Mouse (Mus musculus) embryonic fibroblast, embryonic 13.5 days (primary cell): ENCODE data around the gene Taf8. TPM values are rescaled to one million over a fixed set of nuclear protein-coding genes. Genes with fewer than 3 reads are reported as not detected.
A peak's percentile ranks its signal among the peaks of the same experiment; 100 is the strongest.

Experiments
- H3K27ac ChIP-seq: 2 replicates; pipeline ENCODE4 v1.5.1; 2012; ENCODE audit warnings: low read length, control low read depth, inconsistent platforms; ENCODE audit not compliant: insufficient read depth
- H3K4me1 ChIP-seq: 2 replicates; pipeline ENCODE4 v1.6.1; 2011; ENCODE audit warnings: low read length; ENCODE audit not compliant: control insufficient read depth, insufficient read depth
- H3K4me3 ChIP-seq: 2 replicates; pipeline ENCODE4 v1.5.1; 2011; ENCODE audit warnings: mild to moderate bottlenecking, control low read depth, low read length; ENCODE audit not compliant: insufficient read depth
- CTCF ChIP-seq: IDR thresholded peaks from 2 replicates; pipeline ENCODE4 v1.5.1; 2011; ENCODE audit warnings: mild to moderate bottlenecking, control low read depth, low read length, moderate library complexity, borderline replicate concordance; ENCODE audit not compliant: insufficient read depth
- POLR2A ChIP-seq: IDR thresholded peaks from 2 replicates; pipeline ENCODE4 v1.6.1; 2011; ENCODE audit warnings: low read depth, mild to moderate bottlenecking, control low read depth, low read length, moderate library complexity
- polyA plus RNA-seq: library from polyadenylated mRNA; stranded (reverse); fragments of >200 nt; gene quantifications from 2 replicates; pipeline ENCODE4 v1.2.4, GENCODE M21; 2011; ENCODE audit warnings: low read depth; ENCODE audit not compliant: missing spikeins, insufficient read length

The Taf8 gene
- 10.5 and 16.0 TPM in 2 replicates for polyA plus RNA-seq

DNA sequence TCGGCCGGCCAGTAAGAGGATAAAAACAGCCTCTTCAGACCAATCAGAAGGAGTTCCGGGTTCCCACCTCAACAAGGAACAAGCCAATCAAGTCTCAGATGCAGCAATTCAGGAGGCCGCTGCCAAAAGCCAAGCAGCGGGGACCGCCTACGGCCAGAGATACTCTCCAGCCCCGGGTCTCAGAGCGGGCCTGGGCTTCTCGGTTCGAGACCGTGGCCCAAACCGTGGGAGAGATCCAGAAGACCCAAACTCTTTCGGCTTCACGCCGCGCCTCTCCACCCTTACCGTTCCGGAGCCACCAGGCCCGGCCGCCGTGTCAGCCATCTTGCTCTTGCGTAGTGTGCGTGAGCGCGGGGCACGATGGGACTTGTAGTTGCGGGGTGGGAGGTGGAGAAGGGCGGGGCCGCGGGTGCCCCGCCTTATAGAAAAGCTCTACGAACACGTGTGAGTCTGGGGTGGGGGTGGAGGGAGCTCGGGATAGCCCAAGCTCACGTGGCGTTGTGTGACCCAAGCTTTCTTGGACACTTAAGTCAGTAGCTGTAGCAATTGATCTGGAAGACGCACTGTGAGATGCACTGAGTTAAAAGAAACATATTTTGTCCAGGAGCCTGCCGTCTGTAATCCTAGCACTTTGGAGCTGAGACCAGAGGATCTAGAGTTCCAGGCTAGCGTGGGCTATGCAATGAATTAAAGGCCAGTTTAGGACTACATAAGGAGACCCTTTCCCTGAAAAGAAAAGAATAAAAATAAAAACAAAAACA is at the start of gene Taf8:
Taf8 (minus strand) TSS at position 347 of the 761 bp plus-strand sequence.
- TF ChIP-seq CTCF (no peak), POLR2A (peak; percentile 80)
- H3K4me3 ChIP-seq: peak within 1 kb of the TSS; percentile 83
- peaks cover 6% of the 10 kb centered on the region; the same call in 1 of the 2 replicates for H3K4me1 ChIP-seq
- peak within 1 kb of the TSS; percentile 76 for H3K27ac ChIP-seq

DNA sequence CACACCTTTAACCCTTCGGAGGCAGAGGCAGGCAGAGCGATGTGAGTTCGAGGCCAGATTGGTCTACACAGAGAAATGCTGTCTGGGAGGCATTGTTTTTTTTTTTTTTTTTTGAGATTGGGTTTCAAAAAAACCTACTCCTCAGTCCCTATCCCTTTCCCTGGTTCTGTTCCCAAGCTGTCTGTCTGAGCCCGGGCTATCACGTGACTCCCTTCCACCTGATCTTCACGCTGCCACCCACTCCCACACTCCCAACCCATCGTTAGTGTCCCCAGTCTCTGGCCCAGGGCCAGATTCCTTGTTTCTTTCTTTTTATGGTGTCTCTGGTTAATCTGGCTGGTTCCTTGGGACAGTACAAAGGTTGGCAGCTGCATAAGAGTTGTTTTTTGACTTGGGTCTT is 49.0 kb upstream of the Taf8 start:
- Histone ChIP-seq H3K4me1 (no peaks in the 10 kb centered on the region), H3K27ac (no peak overlapping the region), H3K4me3 (no peak overlapping the region)
- TF ChIP-seq POLR2A: no peak
- TF ChIP-seq CTCF: no peak

DNA sequence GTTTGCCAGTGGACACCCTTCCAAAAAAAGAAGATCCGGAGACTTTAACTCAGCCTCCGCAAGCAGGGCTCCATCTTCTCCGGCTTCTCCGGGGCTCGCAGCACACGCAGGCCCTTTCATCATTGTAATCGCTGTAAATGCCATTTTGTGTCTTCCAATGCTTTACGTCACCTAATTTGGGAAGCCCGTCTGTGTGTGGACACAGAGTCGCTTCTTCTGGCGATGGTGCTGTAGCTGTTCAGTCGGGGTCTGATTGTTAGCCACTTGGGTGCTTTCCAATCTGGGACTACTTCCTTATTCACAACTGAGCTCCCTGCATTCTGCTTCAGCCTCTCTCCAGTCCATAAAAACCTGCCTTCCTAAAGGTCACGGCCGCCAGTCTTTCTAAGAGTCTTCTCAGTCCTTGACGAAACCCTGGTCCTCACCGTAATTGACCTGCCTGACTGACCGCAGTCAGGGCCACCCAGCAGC is 43.8 kb upstream of the Taf8 start:
- no peaks in the 10 kb centered on the region for H3K4me1 ChIP-seq
- H3K27ac ChIP-seq: no peak overlapping the region
- H3K4me3 ChIP-seq: no peak overlapping the region
- TF ChIP-seq CTCF: no peak

DNA sequence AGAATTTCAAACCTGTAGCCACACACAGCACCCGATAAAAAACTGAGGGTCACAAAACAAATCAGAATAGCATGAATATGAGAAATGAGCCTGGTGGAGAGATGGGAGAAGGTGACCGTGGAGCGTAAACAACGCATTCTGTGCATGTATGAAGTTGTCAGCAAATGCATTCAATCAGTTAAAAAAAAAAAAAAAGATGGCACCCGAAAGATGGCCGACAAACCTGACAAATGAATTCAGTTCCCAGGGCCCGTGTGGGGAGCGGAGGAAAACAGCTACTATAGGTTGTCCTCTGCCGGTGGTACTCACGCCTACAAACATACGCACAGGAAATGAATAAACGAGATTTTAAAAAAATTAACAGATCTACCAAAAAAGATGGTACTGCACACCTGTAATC is 43.1 kb upstream of the Taf8 start:
- no peak overlapping the region for H3K4me3 ChIP-seq
- no peak for TF ChIP-seq CTCF
- no peak for TF ChIP-seq POLR2A
- H3K4me1 ChIP-seq: no peaks in the 10 kb centered on the region
- H3K27ac ChIP-seq: no peak overlapping the region

DNA sequence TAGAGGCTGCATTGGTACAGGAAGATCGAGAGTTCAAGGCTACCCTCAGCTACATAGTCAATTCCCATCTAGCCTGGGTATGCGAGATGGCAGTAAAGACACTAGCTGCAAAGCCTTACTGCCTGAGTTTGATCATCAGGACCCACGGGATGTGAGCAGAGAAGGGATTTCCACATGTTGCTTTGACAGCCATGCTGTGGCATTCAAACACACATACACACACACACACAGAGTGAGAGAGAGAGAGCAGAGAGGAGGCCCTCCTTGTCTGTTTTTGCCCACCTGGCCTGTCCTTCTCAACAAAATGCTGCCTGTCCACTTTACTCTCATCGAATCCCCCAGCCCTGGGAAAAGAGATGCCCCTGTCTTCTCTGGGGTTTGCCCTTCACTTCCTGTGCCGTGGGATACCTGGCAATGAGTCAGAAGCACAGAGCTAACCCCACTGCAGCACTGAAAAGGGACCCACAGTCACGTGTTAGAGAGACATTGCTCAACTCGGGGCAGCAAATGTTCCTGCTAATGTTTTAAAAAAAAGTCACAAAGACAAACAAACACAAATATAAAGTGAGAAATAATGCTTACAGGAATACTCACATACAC is 41.1 kb upstream of the Taf8 start:
- no peak for TF ChIP-seq CTCF
- TF ChIP-seq POLR2A: no peak
- no peak overlapping the region for H3K27ac ChIP-seq
- H3K4me3 ChIP-seq: no peak overlapping the region
- H3K4me1 ChIP-seq: no peaks in the 10 kb centered on the region

DNA sequence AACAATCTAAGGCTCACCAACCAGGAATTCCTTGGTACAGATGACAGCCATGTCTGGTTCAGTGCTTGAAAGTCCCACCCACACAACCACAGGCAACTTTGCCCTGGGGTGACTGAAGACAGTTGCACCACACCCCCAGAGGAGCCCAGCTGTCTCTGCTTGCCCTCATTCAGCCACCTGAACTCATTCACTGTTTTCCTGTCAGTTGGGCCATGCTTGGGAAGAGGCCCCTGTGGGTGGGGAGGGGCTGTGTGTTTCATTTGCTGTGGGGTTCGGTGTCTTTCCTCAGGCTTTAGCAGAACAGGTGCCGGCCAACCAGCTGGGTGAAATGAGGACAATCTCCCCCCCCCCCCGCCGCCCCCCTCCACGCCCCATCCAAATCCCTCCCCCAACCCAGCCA is 40.0 kb upstream of the Taf8 start:
- Histone ChIP-seq H3K4me1 (no peaks in the 10 kb centered on the region), H3K4me3 (no peak overlapping the region), H3K27ac (no peak overlapping the region)
- TF ChIP-seq POLR2A: no peak
- no peak for TF ChIP-seq CTCF

DNA sequence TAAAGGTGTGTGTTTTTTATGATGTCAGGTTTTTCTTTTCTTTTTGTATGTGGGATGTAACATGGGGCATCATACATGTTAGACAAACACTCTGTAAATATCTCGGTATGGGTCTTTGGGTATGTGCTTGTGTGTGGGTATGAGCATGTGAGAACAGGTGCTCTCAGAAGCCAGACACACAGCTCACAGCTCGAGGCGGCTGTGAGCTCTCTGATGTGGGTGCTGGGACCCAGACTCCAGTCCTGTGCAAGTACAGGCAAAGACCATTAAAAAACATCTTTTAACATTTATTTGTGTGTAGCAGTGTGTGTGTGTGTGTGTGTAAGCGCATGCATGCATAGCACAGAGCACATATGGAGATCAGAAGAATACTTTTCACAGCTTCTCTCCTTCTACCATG is 37.0 kb upstream of the Taf8 start:
- H3K27ac ChIP-seq: no peak overlapping the region
- no peak overlapping the region for H3K4me3 ChIP-seq
- H3K4me1 ChIP-seq: no peaks in the 10 kb centered on the region
- TF ChIP-seq CTCF (no peak), POLR2A (no peak)

DNA sequence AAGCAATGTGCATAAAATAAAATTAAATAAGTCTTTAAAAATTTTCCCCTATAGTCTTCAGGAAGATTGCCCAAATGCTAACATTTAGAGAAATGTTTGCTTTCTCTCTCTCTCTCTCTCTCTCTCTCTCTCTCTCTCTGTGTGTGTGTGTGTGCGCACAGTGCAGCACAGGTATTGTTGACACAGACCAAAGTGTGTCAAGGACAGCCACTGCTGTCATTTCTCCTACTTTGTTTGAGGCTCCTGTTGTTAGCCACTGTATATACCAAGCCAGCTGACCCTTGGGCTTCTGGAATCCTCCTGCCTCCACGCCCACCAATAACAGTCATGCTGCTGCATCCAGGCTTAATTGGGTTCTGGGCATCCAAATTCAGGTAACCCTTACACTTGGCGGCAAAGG is 36.0 kb upstream of the Taf8 start:
- TF ChIP-seq POLR2A: no peak
- TF ChIP-seq CTCF: no peak
- Histone ChIP-seq H3K27ac (no peak overlapping the region), H3K4me1 (no peaks in the 10 kb centered on the region), H3K4me3 (no peak overlapping the region)

DNA sequence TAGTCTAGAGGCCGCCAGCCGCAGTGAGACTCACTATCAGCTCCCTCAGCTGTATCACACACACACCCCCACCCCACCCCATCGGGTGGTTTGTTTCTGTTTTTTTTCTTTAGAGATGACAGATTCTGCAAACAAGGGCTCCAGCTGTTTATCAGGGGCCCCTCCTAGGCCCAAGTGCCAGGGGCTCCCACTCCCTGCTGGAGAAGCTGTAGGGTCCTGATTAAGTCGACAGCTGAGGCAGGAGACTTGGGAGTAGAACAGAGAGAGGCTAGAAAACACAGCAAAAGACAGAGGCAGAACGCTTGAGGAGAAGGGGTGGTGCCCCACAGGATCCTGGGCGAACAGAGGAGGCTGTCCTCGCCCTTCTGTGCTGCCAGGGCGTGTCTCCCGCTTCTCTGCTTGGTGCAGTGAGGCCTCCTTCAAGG is 33.7 kb upstream of the Taf8 start:
- no peak for TF ChIP-seq CTCF
- TF ChIP-seq POLR2A: no peak
- Histone ChIP-seq H3K4me3 (no peak overlapping the region), H3K27ac (no peak overlapping the region), H3K4me1 (no peaks in the 10 kb centered on the region)

DNA sequence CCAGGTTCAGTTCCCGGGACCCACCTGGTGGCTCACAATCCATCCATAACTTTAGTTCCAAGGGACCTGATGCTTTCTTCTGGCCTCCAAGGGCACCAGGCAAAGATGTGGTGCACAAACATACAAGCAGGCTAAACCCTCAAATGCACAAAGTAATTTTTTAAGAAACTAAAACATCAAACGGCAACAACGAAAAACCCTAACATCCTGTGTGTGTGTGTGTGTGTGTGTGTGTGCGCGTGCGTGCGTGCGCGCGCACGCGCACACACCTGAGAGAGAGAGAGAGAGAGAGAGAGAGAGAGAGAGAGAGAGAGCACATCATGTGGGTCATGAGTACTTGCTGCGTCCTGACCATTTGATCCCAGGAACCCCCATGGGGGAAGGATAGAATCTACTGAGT is 31.6 kb upstream of the Taf8 start:
- no peak overlapping the region for H3K27ac ChIP-seq
- TF ChIP-seq CTCF: no peak
- no peak for TF ChIP-seq POLR2A
- no peak overlapping the region for H3K4me3 ChIP-seq
- H3K4me1 ChIP-seq: no peaks in the 10 kb centered on the region

DNA sequence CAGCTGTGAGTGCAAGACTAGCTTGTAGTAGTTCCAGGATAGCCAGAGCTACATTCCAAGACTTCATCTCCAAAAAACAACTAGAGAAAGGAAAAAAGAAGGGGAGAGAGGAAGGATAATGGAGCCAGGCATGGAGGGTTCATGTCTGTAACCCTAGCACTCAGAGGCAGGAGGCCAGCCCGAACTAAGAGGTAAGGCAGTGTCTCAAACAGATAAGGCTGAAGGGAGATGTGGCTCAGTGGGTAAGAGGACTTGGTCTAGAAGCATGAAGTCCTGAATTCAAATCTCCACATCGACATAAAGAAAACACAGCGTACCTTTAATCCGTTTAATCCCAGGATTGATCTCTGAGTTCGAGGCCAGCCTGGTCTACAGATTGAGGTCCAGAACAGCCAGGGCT is 30.3 kb upstream of the Taf8 start:
- TF ChIP-seq POLR2A: no peak
- TF ChIP-seq CTCF: no peak
- H3K27ac ChIP-seq: no peak overlapping the region
- H3K4me3 ChIP-seq: no peak overlapping the region
- H3K4me1 ChIP-seq: no peaks in the 10 kb centered on the region
